Mouse (Mus musculus): ENCODE measurements around the gene Chmp4b. TPM values are rescaled to one million over a fixed set of nuclear protein-coding genes. Genes with fewer than 3 reads are reported as not detected.

Gene Chmp4b
- polyA plus RNA-seq, 1 experiment from 2014 or later = 25.1 TPM

DNA sequence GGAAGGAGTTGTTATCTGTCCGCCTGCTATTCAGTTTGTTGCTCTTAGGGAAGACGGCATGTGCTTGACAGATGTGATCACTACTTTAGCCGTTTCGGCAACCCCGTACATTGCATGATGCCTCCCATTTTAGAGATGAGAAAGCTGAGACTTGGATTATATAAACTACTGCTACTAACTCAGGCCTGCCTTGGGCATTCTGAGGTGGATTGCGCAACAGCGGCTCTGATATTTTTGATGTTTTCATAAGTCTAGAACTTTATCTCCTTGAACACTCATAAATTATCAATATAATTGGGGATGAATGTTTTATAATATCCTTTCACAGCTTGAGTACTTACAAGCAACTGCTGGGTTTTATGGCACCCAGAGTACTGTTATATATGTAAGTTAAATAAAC lies 17.2 kb downstream of the Chmp4b start:
- H3K4me3 ChIP-seq = no peak overlapping the region
- H3K4me1 ChIP-seq (replicated peaks) = peaks cover 8% of the 10 kb centered on the region
- H3K4me2 ChIP-seq = no peak overlapping the region
- 0 out of 2 replicates have a peak, but pooled peaks cover 5% of the 10 kb centered on the region for H3K36me3 ChIP-seq
- 62% methylated on average over 7 of the region's 7 CpGs for WGBS
- no peak for ATAC-seq (replicated peaks; ENCODE audit: insufficient number of reproducible peaks, insufficient read depth, low FRiP score, low read depth)
- H3K27me3 ChIP-seq = no peaks in the 10 kb centered on the region
- no peak overlapping the region for H3K27ac ChIP-seq
- no peak overlapping the region for H3K9ac ChIP-seq
- H3K9me3 ChIP-seq (replicated peaks) = no peaks in the 10 kb centered on the region

DNA sequence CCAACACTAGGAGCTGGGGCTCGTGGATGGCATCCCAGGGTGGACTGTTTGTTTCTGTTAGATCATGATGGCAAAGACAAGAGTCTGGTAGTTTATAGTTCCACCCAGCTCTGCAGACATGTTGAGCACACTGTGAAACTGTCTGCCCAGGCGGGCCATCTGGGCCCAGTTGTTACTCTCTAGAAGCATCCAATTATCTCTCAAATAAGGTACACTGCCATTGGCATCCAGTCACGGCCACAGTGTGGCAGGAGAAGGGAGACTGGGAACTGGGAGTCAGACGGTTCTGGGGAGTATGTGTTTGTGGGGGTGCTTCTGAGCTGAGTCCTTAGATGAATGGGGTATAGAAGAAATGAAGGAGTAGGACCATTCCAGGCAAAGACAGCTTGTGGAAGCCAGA lies 18.6 kb downstream of the Chmp4b start:
- no peak for ATAC-seq (replicated peaks; ENCODE audit: insufficient number of reproducible peaks, insufficient read depth, low FRiP score, low read depth)
- 73% methylated on average over 4 of the region's 4 CpGs for WGBS
- H3K4me2 ChIP-seq = no peak overlapping the region
- no peak overlapping the region for H3K27ac ChIP-seq
- H3K36me3 ChIP-seq = 0 out of 2 replicates have a peak, but pooled peaks cover 5% of the 10 kb centered on the region
- no peaks in the 10 kb centered on the region for H3K27me3 ChIP-seq
- H3K4me1 ChIP-seq (replicated peaks) = peaks cover 20% of the 10 kb centered on the region
- H3K9ac ChIP-seq = no peak overlapping the region
- no peaks in the 10 kb centered on the region for H3K9me3 ChIP-seq (replicated peaks)
- H3K4me3 ChIP-seq = no peak overlapping the region

- 70% methylated on average over 4 of the region's 4 CpGs for WGBS
- H3K4me1 ChIP-seq (replicated peaks) = peaks cover 26% of the 10 kb centered on the region
- H3K27me3 ChIP-seq = no peaks in the 10 kb centered on the region
- no peak overlapping the region for H3K4me2 ChIP-seq
- no peak overlapping the region for H3K9ac ChIP-seq
- H3K4me3 ChIP-seq = no peak overlapping the region
- no peak overlapping the region for H3K27ac ChIP-seq
- ATAC-seq (replicated peaks; ENCODE audit: insufficient number of reproducible peaks, insufficient read depth, low FRiP score, low read depth) = no peak
- H3K9me3 ChIP-seq (replicated peaks) = no peaks in the 10 kb centered on the region
- 0 out of 2 replicates have a peak, but pooled peaks cover 5% of the 10 kb centered on the region for H3K36me3 ChIP-seq
These were observed 19.2 kb downstream of the Chmp4b start for GRCm38 (mm10) chr2:154670741-154671140.

DNA sequence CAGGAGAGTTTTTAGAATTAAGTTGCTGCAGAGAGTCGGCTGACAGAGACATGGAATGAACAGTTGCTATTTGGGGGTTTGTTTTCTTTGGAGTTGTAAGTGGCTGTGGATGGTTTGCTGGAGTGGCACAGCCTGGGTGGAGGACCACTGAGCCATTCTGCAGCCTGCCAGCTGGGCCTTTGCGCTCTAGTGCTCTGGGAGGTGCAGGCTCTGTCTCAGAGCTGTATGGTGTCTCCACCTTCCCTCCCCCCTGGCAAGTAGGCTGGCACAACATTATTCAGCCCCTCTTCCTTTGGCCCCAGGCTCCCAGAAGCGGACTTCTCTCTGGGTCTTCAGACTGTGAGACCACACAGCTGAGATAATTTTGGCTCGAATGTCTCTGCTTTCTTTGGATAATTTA lies 22.5 kb downstream of the Chmp4b start:
- no peaks in the 10 kb centered on the region for H3K9me3 ChIP-seq (replicated peaks)
- H3K4me1 ChIP-seq (replicated peaks) = peaks cover 47% of the 10 kb centered on the region
- peak overlapping the region; percentile 59 for H3K27ac ChIP-seq
- H3K4me2 ChIP-seq = no peak overlapping the region
- WGBS = 40% methylated on average over 4 of the region's 4 CpGs
- H3K36me3 ChIP-seq = 0 out of 2 replicates have a peak, but pooled peaks cover 5% of the 10 kb centered on the region
- no peak overlapping the region for H3K4me3 ChIP-seq
- H3K9ac ChIP-seq = no peak overlapping the region
- H3K27me3 ChIP-seq = no peaks in the 10 kb centered on the region
- peak; percentile 51 for ATAC-seq (replicated peaks; ENCODE audit: insufficient number of reproducible peaks, insufficient read depth, low FRiP score, low read depth)

DNA sequence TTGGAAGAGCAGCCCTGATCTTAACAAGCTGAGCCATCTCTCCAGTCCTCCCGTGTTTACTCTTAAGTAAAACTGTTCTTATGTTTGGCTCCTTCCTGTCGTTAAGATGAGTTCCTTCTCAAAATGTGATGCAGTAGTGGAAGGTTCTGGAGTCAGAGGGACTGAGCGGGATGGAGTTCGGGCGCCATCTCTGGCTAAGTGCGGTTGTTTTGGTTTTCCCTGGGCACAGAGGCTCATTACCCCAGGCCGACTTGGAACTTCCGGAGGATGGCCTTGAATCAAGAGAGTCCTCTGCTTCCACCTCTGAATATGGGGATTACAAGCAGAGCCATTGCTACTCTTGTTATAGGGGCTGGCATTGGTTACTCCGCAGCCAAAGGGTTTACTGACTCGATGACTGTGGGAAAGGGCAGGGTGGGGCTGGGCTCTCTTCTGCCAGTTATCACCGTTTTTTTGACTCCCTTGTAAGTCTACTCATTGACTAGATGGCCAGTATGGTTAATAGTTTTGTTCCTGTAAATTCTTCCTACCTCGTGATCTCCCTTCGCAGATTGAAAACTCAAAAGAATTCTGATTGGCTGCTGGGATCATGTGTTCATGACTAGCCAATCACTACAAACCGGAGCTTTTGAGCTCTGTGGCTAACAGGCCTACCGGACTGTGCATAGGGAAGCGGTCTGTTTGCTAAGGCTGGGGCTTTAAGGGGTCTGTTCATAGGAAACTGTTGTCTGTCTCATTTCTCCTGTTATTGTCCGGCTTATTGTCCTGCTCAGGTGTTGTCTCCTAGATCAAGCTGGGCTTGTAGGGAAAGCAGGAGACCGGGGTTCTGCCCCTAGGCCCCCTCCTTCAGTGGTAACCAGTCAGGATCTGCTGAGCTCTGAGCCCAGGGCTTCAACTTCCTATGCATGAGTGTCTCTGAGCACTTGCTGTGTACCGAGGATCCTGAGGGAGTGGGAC lies 25.4 kb downstream of the Chmp4b start:
- Histone ChIP-seq H3K27ac (peak overlapping the region; percentile 91), H3K9ac (peak overlapping the region; percentile 20; the same call in 1 of the 2 replicates), H3K4me1 (replicated peaks) (peaks cover 53% of the 10 kb centered on the region), H3K9me3 (replicated peaks) (no peaks in the 10 kb centered on the region), H3K36me3 (0 out of 2 replicates have a peak, but pooled peaks cover 5% of the 10 kb centered on the region), H3K4me2 (peak overlapping the region; percentile 52), H3K4me3 (peak overlapping the region; percentile 29), H3K27me3 (no peaks in the 10 kb centered on the region)
- WGBS = 49% methylated on average over 19 of the region's 19 CpGs
- ATAC-seq (replicated peaks; ENCODE audit: insufficient number of reproducible peaks, insufficient read depth, low FRiP score, low read depth) = peak; percentile 68

GRCm38 (mm10) chr2:154677651-154678139 lies 26.2 kb downstream of the Chmp4b start:
- peak overlapping the region; percentile 91 for H3K27ac ChIP-seq
- H3K4me1 ChIP-seq (replicated peaks) = peaks cover 53% of the 10 kb centered on the region
- H3K9ac ChIP-seq = peak overlapping the region; percentile 20; the same call in 1 of the 2 replicates
- 0 out of 2 replicates have a peak, but pooled peaks cover 1% of the 10 kb centered on the region for H3K36me3 ChIP-seq
- no peaks in the 10 kb centered on the region for H3K9me3 ChIP-seq (replicated peaks)
- peak; percentile 78 for ATAC-seq (replicated peaks; ENCODE audit: insufficient number of reproducible peaks, insufficient read depth, low FRiP score, low read depth)
- WGBS = 13% methylated on average over 10 of the region's 10 CpGs
- no peaks in the 10 kb centered on the region for H3K27me3 ChIP-seq
- peak overlapping the region; percentile 52 for H3K4me2 ChIP-seq
- H3K4me3 ChIP-seq = peak overlapping the region; percentile 29

- peaks cover 47% of the 10 kb centered on the region for H3K4me1 ChIP-seq (replicated peaks)
- H3K27ac ChIP-seq = no peak overlapping the region
- H3K9ac ChIP-seq = no peak overlapping the region
- no peaks in the 10 kb centered on the region for H3K27me3 ChIP-seq
- ATAC-seq (replicated peaks; ENCODE audit: insufficient number of reproducible peaks, insufficient read depth, low FRiP score, low read depth) = no peak
- H3K4me2 ChIP-seq = no peak overlapping the region
- no peaks in the 10 kb centered on the region for H3K36me3 ChIP-seq
- WGBS = 60% methylated on average over 3 of the region's 3 CpGs
- no peaks in the 10 kb centered on the region for H3K9me3 ChIP-seq (replicated peaks)
- H3K4me3 ChIP-seq = no peak overlapping the region
These were observed 27.5 kb downstream of the Chmp4b start for GRCm38 (mm10) chr2:154678995-154679394.

GRCm38 (mm10) chr2:154680337-154680736 lies 28.8 kb downstream of the Chmp4b start:
- Histone ChIP-seq H3K27me3 (no peaks in the 10 kb centered on the region), H3K4me3 (no peak overlapping the region), H3K4me1 (replicated peaks) (peaks cover 36% of the 10 kb centered on the region), H3K36me3 (no peaks in the 10 kb centered on the region), H3K9ac (no peak overlapping the region), H3K9me3 (replicated peaks) (no peaks in the 10 kb centered on the region), H3K4me2 (no peak overlapping the region), H3K27ac (no peak overlapping the region)
- no peak for ATAC-seq (replicated peaks; ENCODE audit: insufficient number of reproducible peaks, insufficient read depth, low FRiP score, low read depth)
- 65% methylated on average over 2 of the region's 2 CpGs for WGBS

- H3K4me3 ChIP-seq = no peak overlapping the region
- H3K4me1 ChIP-seq (replicated peaks) = peaks cover 32% of the 10 kb centered on the region
- H3K36me3 ChIP-seq = no peaks in the 10 kb centered on the region
- H3K9ac ChIP-seq = no peak overlapping the region
- no peak for ATAC-seq (replicated peaks; ENCODE audit: insufficient number of reproducible peaks, insufficient read depth, low FRiP score, low read depth)
- no peak overlapping the region for H3K4me2 ChIP-seq
- H3K27ac ChIP-seq = no peak overlapping the region
- no peaks in the 10 kb centered on the region for H3K9me3 ChIP-seq (replicated peaks)
- no peaks in the 10 kb centered on the region for H3K27me3 ChIP-seq
- 91% methylated on average over 6 of the region's 6 CpGs for WGBS
These were observed 29.4 kb downstream of the Chmp4b start for GRCm38 (mm10) chr2:154680941-154681340.

DNA sequence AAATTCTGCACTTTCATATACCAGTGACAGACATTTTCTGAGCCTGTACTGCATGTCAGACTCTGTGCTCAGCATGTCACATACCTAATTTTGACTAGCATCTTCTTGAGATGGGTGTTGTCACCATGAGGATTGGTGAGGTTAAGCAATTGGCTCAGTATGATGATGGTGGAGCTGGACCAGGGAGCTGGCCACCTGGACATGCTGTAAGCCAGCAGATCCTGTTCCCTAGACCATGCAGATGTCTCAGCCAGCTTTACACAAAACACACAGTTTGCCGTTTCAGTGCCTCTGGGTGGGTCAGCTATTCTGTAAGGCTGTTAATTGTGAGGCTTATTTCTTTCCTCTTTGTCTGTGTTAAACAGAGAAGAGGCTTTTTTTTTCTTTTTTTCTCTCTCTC lies 31.2 kb downstream of the Chmp4b start:
- H3K27ac ChIP-seq = no peak overlapping the region
- 74% methylated on average over 1 of the region's 1 CpGs for WGBS
- no peaks in the 10 kb centered on the region for H3K27me3 ChIP-seq
- H3K4me3 ChIP-seq = no peak overlapping the region
- no peak overlapping the region for H3K9ac ChIP-seq
- no peak overlapping the region for H3K4me2 ChIP-seq
- no peaks in the 10 kb centered on the region for H3K9me3 ChIP-seq (replicated peaks)
- no peak for ATAC-seq (replicated peaks; ENCODE audit: insufficient number of reproducible peaks, insufficient read depth, low FRiP score, low read depth)
- H3K4me1 ChIP-seq (replicated peaks) = peaks cover 26% of the 10 kb centered on the region
- H3K36me3 ChIP-seq = no peaks in the 10 kb centered on the region

DNA sequence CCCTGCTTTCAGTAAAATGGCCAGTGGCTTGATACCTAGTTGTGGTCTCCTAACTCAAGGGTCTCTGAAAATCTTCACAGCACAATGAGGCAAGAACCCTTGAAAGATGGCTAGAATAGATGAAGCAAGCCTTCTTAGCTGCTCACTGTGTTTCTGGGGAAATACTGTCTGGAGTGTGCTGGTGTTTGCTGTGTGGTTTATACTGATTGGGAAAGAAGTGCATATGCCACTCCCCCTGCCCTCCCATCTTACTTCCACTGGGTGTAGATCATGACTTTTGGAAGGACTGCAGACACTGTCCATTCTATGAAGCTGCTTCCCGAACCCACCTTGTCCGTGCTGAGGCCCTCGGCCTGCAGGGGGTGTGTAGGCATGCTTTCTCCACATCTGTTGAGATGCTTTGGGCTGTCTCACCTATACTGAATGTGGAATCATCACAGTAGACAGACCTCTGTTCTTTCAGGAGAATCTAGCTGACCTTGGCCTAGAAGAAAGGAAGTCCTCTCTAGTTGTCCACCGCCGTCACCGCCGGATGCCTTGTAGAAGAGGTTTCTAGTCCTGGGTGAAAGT lies 33.5 kb downstream of the Chmp4b start:
- Histone ChIP-seq H3K27ac (no peak overlapping the region), H3K36me3 (no peaks in the 10 kb centered on the region), H3K9ac (no peak overlapping the region), H3K4me2 (no peak overlapping the region), H3K9me3 (replicated peaks) (no peaks in the 10 kb centered on the region), H3K4me1 (replicated peaks) (peaks cover 23% of the 10 kb centered on the region), H3K4me3 (no peak overlapping the region), H3K27me3 (no peaks in the 10 kb centered on the region)
- ATAC-seq (replicated peaks; ENCODE audit: insufficient number of reproducible peaks, insufficient read depth, low FRiP score, low read depth) = no peak
- 92% methylated on average over 7 of the region's 7 CpGs for WGBS

All from heart, embryonic 15.5 days (tissue).